Mouse (Mus musculus) frontal cortex, adult 2 months (tissue): ENCODE data around the gene Rab11fip4. TPM values are rescaled to one million over a fixed set of nuclear protein-coding genes. Genes with fewer than 3 reads are reported as not detected.
A peak's percentile ranks its signal among the peaks of the same experiment; 100 is the strongest.

Experiments used
- DNase-seq, 2 experiments: peaks; one replicate each; pipeline ENCODE4 v3.0.0; 2022; ENCODE audit warnings: low spot score in 1 of 2; ENCODE audit errors: extremely low spot score in 1 of 2
- polyA plus RNA-seq: library from polyadenylated mRNA; depleted of rRNA; stranded (reverse); fragments of >200 nt; gene quantifications from 2 replicates; pipeline ENCODE4 v1.2.3, GENCODE M21; 2012

The Rab11fip4 gene
- polyA plus RNA-seq, 1 experiment = 133 TPM

DNA sequence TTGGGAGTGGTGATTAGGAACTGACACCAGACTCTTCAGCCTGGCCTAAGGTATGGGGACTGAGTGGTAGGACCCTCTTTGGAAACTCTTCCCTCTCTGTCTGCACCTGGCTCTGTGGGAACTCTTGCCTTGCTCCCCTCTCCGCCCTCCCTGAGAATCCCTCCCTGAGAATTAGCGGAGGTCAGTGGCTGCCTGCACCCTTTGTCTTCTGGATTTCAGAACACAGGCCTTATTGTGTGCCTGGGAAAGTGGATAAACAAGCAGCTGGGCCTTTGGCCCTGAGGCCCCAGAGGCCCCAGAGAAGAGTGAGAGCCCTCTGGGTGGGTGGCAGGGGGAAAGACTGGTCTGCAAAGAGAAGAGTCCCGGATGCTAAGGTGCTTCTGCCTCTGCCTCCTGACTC is 22.1 kb downstream of the Rab11fip4 start:
- DNase-seq = no peak

DNA sequence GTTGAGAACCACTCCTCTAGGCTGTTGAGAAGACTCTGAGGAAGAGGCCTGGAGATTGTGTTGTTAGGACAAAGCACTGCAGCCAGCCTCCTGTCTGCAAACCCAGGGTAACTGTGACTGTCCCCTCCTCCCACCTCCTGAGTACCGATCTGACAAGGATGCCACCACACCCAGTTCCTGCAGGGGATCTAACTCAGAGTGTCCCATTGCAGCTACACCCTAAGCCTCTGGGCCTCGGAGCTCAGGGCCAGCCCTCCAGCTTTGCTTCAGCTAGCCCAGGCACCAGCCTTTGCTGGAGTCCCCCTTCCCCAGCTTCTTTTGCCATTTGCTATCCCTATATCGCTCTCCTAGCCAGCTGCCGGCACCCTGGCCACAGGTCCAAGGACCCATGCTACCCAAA is 22.7 kb downstream of the Rab11fip4 start:
- DNase-seq = no peak

DNA sequence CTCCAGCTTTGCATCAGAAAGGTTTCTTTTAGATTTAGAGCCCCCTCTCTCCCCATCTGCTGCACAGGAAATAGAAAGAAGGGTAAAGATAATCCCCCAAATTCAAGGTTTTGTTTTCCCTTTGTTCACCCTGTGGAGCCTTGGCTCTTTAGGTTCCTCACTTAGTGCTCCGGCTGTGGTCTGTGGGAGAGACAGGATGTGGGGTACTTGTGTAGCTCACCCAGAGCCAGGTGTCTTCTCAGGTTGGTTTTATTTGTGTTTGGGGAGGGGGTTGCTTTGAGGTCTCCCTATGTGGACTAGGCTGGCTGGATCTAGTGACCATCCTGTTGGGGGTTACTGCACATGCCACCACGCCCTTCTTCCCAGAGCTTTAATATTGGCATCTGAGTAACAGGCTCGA is 23.9 kb downstream of the Rab11fip4 start:
- DNase-seq = no peak

DNA sequence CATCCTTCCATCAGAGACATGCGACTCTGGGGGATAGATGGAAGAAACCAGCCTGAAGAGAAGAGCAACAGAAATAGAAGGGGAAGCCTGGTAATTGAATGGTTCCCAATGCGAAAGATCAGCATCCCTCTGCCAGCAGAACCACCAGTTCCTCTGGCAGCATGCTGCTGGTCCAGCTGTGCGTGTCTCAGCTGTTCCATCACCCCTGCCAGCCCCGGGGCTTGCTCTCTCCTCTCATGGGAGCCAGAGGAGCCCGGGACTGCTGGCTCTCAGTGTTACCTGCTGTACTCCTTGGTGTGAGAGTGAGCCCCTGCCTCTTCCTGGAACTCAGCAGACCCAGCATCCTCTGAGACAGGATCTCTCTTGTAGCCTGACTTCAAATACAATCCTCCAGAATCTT is 24.9 kb downstream of the Rab11fip4 start:
- no peak for DNase-seq

DNA sequence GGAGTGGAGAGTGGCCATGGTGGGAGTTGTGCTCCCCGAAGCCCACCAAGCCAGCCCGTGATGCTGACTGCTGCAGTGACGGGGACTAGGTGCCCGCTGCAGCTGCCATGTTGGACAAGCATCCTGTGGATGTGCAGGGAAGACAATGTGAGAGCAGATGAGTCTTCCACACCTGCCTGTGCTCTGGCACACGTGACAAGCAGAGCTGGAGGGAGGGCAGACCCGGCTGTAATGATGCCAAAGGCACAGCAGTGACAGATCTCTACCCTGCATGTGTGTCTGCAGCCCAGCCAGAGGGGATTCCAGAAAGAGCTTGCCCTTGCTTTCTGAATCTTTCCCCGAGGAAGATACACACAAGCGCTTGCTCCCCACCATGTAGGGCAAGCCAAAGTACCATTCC is 27.0 kb downstream of the Rab11fip4 start:
- DNase-seq = no peak

DNA sequence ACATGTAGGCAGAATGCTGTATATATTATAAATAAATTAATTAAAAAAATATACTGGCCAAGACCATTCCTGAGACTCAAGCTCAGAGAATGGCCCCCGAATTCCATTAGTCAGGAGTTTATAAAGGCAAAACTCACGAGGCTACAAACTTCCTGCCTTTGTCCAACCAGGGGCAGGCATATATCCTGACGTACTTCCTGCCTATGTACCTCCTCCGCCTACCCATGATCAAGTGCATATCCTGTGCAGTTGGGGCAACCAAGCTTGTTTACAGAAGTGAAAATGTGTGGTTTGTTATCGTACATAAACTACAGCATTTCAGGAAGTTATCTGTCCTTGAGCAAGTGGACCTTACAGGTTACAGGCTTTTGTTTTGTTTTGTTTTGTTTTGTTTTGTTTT is 32.0 kb downstream of the Rab11fip4 start:
- DNase-seq = no peak

DNA sequence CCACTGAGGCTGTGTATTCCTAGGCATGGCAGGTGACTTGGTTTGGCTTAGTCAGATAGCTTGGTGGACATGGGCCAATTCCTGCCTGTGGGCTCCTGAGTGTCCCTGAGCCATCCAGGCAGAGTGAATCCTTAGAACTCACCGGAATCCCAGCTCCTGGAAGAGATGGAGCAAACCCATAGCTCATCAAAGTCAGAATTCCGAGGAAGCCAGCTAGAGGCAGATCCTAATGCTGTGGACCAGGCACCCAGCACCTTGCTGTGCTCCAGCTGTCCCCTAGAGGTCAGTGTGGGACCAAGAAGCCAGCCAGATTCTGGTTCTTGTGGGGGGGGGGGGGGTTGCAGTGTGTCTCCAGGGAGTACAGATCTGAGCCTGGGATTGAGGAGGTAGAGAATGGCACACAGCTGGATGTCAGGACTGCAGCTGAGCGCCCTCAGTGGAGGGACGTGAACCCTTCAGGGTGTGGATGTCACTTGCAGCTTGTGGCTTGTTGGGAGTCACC is 33.8 kb downstream of the Rab11fip4 start:
- peak in 1 of 2 experiments; percentile 87 for DNase-seq

DNA sequence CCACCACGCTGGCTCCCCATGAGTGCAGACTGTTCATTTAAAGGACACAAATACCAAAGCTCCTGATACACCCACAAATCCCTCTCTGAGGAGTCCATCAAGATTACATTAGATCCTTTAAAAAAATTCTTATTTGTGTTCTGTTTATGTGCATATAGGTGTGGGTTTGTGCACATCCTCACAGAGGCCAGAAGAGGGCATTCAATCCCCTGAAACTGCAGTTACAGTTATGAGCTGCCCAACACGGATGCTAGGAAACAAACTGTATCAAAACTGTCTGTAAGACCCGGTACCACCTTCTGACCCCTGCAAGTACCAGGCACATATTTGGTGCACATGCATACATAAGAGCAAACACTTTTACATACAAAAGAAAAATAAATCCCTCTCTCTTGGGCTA is 37.7 kb downstream of the Rab11fip4 start:
- DNase-seq = no peak

DNA sequence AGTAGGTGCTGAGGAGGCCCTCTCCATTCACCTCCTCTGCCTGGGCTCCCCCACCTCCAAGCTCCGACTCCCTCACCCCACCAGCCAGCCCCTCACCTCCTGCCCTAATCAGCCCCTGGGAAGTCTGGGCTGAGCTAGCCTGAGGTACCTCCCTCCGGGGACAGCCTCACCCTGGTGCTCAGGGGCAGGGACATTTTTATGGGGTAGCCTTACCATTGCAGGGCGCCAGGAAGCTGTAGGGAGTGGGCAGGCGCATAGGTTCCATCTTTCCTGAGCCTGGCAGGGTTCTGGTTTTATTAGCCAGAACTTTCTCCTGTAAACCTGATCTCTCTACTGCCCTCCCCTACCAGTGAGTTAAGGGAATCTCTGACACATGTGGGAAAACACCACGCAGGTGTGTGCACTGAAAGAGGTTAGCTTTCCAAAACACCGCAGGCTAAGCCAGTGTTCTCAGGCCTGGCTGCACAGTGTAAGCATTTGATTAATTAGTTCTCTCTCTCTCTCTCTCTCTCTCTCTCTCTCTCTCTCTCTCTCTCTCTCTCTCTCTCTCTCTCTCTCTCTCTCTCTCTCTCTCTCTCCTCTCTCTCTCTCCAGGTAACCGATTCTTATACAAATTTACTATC is 38.9 kb downstream of the Rab11fip4 start:
- no peak for DNase-seq

DNA sequence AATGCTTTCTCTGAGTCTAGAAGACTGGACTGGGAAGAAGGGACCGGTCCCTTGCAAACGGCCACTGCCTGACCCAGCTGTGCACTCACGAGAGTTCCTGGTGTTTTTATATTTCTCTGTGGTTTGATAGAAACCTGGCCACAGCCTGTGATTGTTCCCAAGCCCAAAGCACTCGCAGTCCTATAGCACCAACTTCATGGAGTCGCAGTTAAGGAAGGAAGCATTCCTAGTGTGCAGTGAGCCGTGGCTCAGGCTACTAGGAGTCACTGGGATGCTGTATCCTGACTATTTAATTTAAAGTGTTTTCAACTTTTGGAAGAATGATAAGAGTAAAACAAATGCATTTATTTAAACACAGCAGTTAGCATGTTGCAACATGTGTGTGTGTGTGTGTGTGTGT is 39.5 kb downstream of the Rab11fip4 start:
- DNase-seq = no peak

DNA sequence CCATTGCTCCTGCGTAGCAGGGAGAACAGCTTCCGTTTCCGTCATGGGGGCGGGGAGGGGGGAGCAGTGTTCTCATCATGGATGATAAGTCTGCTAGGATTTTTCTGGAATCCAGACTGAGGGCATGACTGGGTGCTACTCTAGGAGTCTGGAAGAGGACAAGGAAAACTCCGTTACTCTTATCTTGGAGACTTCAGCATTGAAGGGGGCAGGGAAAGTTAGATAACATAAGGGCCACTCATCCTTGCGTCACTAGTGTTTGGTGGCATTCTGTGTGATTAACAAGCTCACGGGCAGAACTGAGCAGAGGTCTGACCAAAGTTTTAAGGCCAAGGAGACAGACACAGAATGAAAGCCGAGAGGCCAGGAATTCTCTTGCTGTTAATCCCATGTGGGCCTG is 42.4 kb downstream of the Rab11fip4 start:
- DNase-seq = no peak

DNA sequence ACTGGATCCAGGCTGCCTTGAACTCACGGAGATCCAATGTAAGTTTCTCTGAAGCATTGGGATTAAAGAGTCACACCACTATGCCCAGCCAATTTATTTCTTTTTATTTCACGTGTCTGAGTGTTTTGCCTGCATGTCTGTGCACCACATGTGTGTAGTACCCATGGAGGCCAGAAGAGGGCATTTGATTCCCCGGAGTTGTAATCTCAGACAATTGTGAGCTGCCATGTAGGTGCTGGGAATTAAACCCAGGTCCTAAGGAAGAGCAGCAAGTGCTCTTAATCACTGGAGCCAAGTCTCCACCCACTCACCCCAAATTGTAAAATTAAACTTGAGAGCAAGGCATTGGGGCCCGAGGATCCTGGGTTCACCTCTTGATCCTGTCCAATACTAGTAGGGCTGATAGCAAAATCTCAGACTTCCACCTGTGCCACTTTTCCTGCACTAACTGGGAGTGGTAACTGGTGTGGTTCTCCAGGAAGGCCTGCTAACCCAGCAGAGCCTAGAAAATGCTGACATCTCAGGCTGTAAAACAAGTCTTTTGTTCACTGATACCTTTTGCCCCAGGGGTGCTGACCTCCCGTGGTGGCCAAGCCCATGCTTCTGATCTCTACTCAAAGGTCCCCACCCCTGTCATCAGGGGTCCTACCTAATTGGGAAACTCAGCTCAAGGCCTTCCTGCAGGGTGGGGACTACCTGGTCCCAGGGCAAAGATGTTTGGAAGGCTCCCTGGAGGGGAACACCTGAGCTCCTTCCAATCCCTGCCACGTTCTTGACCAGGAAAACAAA is 44.8 kb downstream of the Rab11fip4 start:
- no peak for DNase-seq

DNA sequence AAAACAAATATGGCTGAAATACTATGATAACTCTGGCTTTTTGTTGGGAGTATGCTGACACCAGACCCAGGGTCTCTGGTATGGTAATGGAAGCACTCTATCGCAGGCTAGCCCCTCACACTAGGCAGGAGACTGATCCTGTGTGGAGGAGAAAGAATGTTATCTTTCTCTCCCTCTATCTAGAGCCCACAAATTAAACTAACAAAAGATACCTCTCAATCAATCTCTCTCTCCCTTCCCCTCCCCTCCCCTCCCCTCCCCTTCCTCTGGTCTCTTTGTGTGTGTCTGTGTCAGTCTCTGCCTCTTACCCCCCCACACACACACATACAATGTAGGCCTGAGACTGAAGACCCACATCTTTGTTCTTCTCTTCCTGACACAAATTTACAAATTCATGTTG is 45.5 kb downstream of the Rab11fip4 start:
- no peak for DNase-seq

DNA sequence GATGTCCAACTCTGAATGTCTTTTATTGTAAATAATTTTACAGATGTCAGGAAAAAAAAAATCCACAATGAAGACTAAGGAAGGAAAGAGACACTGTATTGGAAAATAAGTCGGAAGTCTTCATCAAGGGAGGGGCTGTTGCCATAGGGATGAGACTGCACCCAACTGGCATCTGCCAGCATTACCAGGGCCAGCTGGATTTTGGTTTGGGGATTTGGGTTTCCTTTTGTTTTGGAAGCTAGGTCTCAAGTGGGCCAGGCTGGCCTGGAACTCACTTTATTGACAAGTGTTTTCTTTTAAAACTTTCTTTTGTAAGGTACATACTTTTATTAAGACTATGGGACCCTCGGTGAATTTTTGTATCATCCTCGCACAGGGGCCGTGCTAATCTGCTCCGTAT is 47.7 kb downstream of the Rab11fip4 start:
- no peak for DNase-seq

DNA sequence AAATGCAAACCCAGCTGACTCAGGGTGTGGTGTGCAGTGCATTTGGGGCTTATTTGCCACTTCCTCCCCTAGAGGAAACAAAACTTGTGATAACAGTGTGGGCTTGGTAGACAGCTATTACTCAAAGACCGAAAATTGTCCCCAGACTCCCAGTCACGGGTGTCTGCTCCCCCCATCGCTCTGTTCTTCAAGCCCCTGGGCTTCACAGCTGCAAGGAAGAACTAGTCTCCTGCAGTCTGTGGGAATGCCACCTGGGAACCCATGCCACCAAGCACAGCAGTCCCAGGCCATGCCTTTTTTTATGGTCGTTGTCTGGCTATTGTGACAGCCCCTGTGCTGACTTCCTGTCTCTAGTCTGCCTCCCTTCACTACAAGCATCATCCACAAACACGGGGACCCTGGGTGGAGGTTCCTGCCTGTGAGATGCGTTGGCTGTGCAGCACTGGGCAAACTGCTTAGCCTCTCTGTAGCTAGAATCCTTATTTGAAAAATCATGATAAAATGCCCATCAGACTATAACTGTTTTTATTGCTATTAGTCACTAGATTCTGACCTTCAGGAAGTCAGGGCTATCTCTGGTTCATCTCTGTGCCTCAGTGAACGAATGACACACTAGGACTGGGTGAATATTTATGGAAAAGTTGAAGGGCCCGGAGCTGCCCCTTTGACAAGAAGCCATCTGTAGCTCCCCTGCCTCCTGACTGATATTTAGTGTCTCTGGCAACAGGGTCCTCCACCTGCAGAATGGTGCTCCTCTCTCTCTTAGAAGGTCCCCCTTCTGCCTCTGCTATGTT is 50.1 kb downstream of the Rab11fip4 start:
- no peak for DNase-seq

DNA sequence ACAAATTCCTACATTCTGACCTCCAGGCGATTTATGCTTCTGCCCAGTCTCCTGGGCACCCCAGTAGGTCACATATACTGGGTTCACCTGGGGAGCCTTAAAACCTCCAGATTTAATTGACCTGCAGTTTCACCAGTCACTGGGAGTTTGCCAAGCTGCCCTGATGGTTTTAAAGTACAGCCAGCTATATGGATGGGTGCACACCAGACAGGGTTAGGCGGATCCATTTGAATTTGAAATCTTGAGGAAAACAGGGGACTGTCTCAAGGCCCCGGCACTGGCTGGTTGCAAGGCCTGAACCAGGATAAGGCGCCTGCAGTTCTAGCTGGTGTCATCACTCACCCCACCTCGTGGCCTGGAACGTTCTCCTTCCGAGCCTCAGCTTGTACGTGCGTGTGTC is 52.7 kb downstream of the Rab11fip4 start:
- DNase-seq = no peak

DNA sequence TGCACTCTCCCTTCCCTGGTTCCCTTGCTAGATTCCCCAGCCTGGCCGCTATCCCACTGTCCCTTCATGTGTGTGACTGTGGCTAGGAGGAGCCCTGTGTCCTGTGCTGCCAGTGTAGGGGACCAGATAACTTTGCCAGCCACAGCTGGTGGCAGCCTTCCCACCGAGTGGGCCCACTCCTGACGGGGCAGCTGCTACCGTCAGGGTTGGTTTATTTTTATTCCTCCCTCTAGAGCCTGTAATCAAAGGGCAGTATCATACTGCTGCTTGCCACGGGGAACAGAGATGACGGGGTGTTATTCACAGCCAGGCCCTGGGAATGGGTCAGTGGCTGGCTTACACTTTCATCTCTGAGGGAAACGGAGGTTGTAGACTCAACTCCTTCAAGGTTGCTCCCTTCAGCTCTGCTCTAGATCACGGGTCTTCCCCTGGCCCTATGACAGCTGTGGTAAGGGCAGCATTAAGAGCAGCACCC is 53.7 kb downstream of the Rab11fip4 start:
- no peak for DNase-seq

DNA sequence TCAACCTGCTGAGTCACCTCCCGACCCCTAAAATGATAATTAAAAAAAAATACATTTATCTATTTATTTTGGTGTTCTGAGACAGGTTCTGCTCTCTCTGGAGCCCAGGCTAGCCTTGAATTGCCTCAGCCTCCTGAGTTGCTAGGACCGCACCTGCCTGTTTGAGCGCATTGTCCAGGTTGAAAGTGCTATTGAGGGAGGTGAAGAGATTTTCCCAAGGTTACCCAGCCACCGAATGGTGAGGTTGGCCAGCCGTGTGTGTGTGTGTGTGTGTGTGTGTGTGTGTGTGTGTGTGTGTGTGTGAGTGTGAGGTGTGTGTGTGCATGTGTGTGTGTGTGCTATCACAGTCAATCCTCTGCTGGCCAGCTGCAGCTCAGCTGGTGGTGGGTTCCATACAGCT is 55.0 kb downstream of the Rab11fip4 start:
- DNase-seq = no peak

DNA sequence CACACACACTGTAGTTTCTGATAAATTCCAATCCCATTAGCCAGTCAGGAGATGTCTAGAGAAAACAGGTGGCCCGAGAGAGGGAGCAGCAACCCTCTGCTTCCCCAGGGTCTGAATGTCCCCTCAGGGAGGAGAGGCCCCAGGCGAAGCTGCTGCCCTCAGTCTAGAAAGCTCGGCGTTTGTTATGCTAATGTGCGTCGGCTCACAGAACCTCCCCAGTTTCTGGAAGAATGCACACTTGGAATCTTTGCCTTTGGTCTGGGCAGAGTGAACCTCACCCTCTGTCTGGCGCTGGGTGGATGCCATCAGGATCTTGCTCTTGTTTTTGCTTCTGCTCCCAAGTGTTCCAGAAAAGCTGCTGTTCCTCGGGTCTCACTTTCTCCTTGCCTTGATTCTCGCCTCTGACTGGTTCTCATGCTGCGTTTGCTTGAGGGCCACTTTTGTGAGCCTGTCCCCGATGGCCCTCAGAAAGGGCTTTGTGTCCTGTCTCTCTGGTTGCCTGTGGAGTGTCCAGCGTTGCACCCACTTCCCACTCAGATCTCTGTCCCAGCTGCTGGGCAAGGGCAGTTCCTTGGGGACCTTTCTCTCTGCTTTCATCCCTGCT is 55.6 kb downstream of the Rab11fip4 start:
- no peak for DNase-seq

DNA sequence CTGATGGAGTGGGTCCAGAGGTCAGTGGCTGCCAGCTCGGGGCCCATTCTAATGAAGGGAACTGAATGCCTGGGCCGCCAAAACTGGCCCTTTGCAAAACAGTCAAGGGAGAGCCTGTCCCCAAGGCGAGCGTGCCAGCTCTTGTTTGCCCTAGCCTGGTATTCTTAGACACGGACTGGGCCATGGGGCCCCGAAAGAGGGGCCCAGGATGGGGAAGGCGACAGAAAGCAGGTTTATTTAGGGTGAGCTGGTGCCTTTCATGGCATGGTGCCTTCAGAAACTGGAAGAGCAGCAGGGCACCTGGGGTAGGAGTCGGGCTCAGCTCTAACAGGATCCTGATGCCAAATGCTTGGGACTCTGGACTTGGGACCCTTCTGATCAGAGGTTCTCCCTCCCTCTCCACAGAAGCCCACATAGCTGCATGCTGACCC is 56.1 kb downstream of the Rab11fip4 start:
- peak; percentile 60 to 74 for DNase-seq

DNA sequence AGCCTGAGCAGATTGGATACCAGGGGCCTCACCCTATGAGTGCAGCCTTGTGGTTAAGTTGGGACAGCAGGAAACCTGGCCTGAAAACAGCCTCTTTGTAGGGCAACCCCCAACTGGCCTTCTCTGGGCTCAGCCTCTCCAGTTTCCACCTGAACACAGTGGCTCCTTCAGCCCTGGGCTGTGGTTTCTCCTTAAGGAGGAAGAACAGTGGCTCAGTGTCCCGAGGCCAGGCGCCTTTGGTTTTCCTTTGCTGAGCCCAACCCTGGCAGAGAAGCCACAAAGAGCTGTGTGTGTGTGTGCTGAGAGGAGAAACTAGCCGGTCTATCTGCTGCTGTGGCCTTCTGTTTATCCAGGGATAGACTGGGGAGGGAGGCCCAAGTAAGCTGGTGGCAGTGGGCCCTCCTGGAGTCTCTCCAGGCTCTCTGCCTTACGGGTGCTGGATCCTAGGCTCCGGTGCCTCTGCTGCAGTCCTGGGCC is 59.4 kb downstream of the Rab11fip4 start:
- DNase-seq = peak; percentile 28 to 46
